Mouse (Mus musculus): ENCODE results near the gene Pdlim4. TPM values are rescaled to one million over a fixed set of nuclear protein-coding genes. Genes with fewer than 3 reads are reported as not detected.

Gene Pdlim4
- polyA plus RNA-seq, 1 experiment from 2014 or later, result 33.0 TPM

GRCm38 (mm10) chr11:54107239-54107638 is 38.4 kb upstream of the Pdlim4 start:
- peaks cover 3% of the 10 kb centered on the region for H3K27me3 ChIP-seq
- H3K9ac ChIP-seq, result no peak overlapping the region
- no peak overlapping the region for H3K4me3 ChIP-seq
- WGBS, result 41% methylated on average over 7 of the region's 7 CpGs
- no peak overlapping the region for H3K4me2 ChIP-seq
- H3K36me3 ChIP-seq, result no peaks in the 10 kb centered on the region
- ATAC-seq (ENCODE audit: low read depth), result no peak
- H3K4me1 ChIP-seq (replicated peaks), result peaks cover 37% of the 10 kb centered on the region
- peak overlapping the region; percentile 52; the same call in 1 of the 2 replicates for H3K27ac ChIP-seq (replicated peaks)
- no peaks in the 10 kb centered on the region for H3K9me3 ChIP-seq

- H3K27ac ChIP-seq (replicated peaks), result peak overlapping the region; percentile 52; the same call in 1 of the 2 replicates
- H3K4me3 ChIP-seq, result no peak overlapping the region
- 88% methylated on average over 3 of the region's 3 CpGs for WGBS
- no peaks in the 10 kb centered on the region for H3K9me3 ChIP-seq
- no peak overlapping the region for H3K9ac ChIP-seq
- H3K27me3 ChIP-seq, result peaks cover 9% of the 10 kb centered on the region
- H3K4me1 ChIP-seq (replicated peaks), result peaks cover 37% of the 10 kb centered on the region
- no peak overlapping the region for H3K4me2 ChIP-seq
- ATAC-seq (ENCODE audit: low read depth), result no peak
- no peaks in the 10 kb centered on the region for H3K36me3 ChIP-seq
These were observed 37.9 kb upstream of the Pdlim4 start for GRCm38 (mm10) chr11:54106676-54107075.

GRCm38 (mm10) chr11:54105011-54105410 is 36.2 kb upstream of the Pdlim4 start:
- Histone ChIP-seq H3K27me3 (peaks cover 16% of the 10 kb centered on the region), H3K4me1 (replicated peaks) (peaks cover 41% of the 10 kb centered on the region), H3K36me3 (no peaks in the 10 kb centered on the region), H3K27ac (replicated peaks) (no peak overlapping the region), H3K9me3 (no peaks in the 10 kb centered on the region), H3K9ac (no peak overlapping the region), H3K4me2 (no peak overlapping the region), H3K4me3 (no peak overlapping the region)
- 91% methylated on average over 6 of the region's 6 CpGs for WGBS
- ATAC-seq (ENCODE audit: low read depth), result no peak

GRCm38 (mm10) chr11:54102706-54103449 is 34.1 kb upstream of the Pdlim4 start:
- Histone ChIP-seq H3K9me3 (no peaks in the 10 kb centered on the region), H3K4me1 (replicated peaks) (peaks cover 41% of the 10 kb centered on the region), H3K4me2 (no peak overlapping the region), H3K9ac (no peak overlapping the region), H3K36me3 (no peaks in the 10 kb centered on the region), H3K27me3 (peaks cover 22% of the 10 kb centered on the region), H3K4me3 (no peak overlapping the region), H3K27ac (replicated peaks) (no peak overlapping the region)
- WGBS, result 77% methylated on average over 10 of the region's 10 CpGs
- no peak for ATAC-seq (ENCODE audit: low read depth)

- WGBS, result 70% methylated on average over 9 of the region's 9 CpGs
- H3K9ac ChIP-seq, result peak overlapping the region; percentile 82; the same call in 1 of the 2 replicates
- ATAC-seq (ENCODE audit: low read depth), result no peak
These were observed 32.9 kb upstream of the Pdlim4 start for GRCm38 (mm10) chr11:54101701-54102100.

GRCm38 (mm10) chr11:54100692-54101591 is 32.1 kb upstream of the Pdlim4 start:
- under 1% methylated on average over 73 of the region's 83 CpGs for WGBS
- H3K4me1 ChIP-seq (replicated peaks), result peaks cover 27% of the 10 kb centered on the region
- H3K27me3 ChIP-seq, result peaks cover 22% of the 10 kb centered on the region
- H3K36me3 ChIP-seq, result no peaks in the 10 kb centered on the region
- peak overlapping the region; percentile 82 for H3K9ac ChIP-seq
- ATAC-seq (ENCODE audit: low read depth), result peak; percentile 86
- no peaks in the 10 kb centered on the region for H3K9me3 ChIP-seq
- no peak overlapping the region for H3K27ac ChIP-seq (replicated peaks)
- H3K4me2 ChIP-seq, result peak overlapping the region; percentile 98
- peak overlapping the region; percentile 65 for H3K4me3 ChIP-seq

More at GRCm38 (mm10) chr11:54101701-54102100, 32.9 kb upstream of the Pdlim4 start:
- Histone ChIP-seq H3K4me1 (replicated peaks) (peaks cover 33% of the 10 kb centered on the region), H3K9me3 (no peaks in the 10 kb centered on the region), H3K4me2 (peak overlapping the region; percentile 98), H3K4me3 (peak overlapping the region; percentile 65), H3K36me3 (no peaks in the 10 kb centered on the region), H3K27ac (replicated peaks) (no peak overlapping the region), H3K27me3 (peaks cover 22% of the 10 kb centered on the region)

- Histone ChIP-seq H3K36me3 (no peaks in the 10 kb centered on the region), H3K9ac (peak within 1 kb of the TSS; percentile 82), H3K4me1 (replicated peaks) (peaks cover 27% of the 10 kb centered on the region), H3K4me3 (peak within 1 kb of the TSS; percentile 65), H3K27ac (replicated peaks) (no peak within 1 kb of the TSS), H3K27me3 (peaks cover 22% of the 10 kb centered on the region), H3K9me3 (no peaks in the 10 kb centered on the region), H3K4me2 (peak within 1 kb of the TSS; percentile 98)
- WGBS, result 51% methylated on average over 10 of the region's 10 CpGs
- no peak; the same call in 1 of the 2 replicates for ATAC-seq (ENCODE audit: low read depth)
These were observed 31.4 kb upstream of the Pdlim4 start, which contains the start of gene P4ha2 for GRCm38 (mm10) chr11:54100045-54100691. Gene P4ha2, plus strand, starts transcription at chr11:54100095.

GRCm38 (mm10) chr11:54093000-54093399 is 24.2 kb upstream of the Pdlim4 start:
- Histone ChIP-seq H3K4me2 (no peak overlapping the region), H3K4me1 (replicated peaks) (peaks cover 8% of the 10 kb centered on the region; the same call in 1 of the 2 replicates), H3K27ac (replicated peaks) (no peak overlapping the region), H3K4me3 (no peak overlapping the region), H3K9me3 (no peaks in the 10 kb centered on the region), H3K27me3 (no peaks in the 10 kb centered on the region), H3K36me3 (no peaks in the 10 kb centered on the region), H3K9ac (no peak overlapping the region)
- 6% methylated on average over 3 of the region's 3 CpGs for WGBS
- ATAC-seq (ENCODE audit: low read depth), result no peak

- Histone ChIP-seq H3K4me1 (replicated peaks) (peaks cover 8% of the 10 kb centered on the region; the same call in 1 of the 2 replicates), H3K27me3 (no peaks in the 10 kb centered on the region), H3K4me3 (no peak overlapping the region), H3K27ac (replicated peaks) (no peak overlapping the region), H3K9ac (no peak overlapping the region), H3K9me3 (no peaks in the 10 kb centered on the region), H3K4me2 (no peak overlapping the region), H3K36me3 (no peaks in the 10 kb centered on the region)
- WGBS, result 65% methylated on average over 7 of the region's 7 CpGs
- no peak for ATAC-seq (ENCODE audit: low read depth)
These were observed 23.4 kb upstream of the Pdlim4 start for GRCm38 (mm10) chr11:54092188-54092587.

- no peak for ATAC-seq (ENCODE audit: low read depth)
- Histone ChIP-seq H3K4me2 (no peak overlapping the region), H3K27me3 (no peaks in the 10 kb centered on the region), H3K4me3 (no peak overlapping the region), H3K9me3 (no peaks in the 10 kb centered on the region), H3K9ac (no peak overlapping the region), H3K4me1 (replicated peaks) (peaks cover 8% of the 10 kb centered on the region; the same call in 1 of the 2 replicates), H3K36me3 (no peaks in the 10 kb centered on the region), H3K27ac (replicated peaks) (no peak overlapping the region)
- 52% methylated on average over 8 of the region's 8 CpGs for WGBS
These were observed 22.9 kb upstream of the Pdlim4 start for GRCm38 (mm10) chr11:54091726-54092125.

GRCm38 (mm10) chr11:54090091-54090879 is 21.5 kb upstream of the Pdlim4 start:
- no peak overlapping the region for H3K4me2 ChIP-seq
- no peaks in the 10 kb centered on the region for H3K27me3 ChIP-seq
- no peak overlapping the region for H3K9ac ChIP-seq
- no peak for ATAC-seq (ENCODE audit: low read depth)
- H3K36me3 ChIP-seq, result no peaks in the 10 kb centered on the region
- H3K9me3 ChIP-seq, result no peaks in the 10 kb centered on the region
- H3K4me3 ChIP-seq, result no peak overlapping the region
- 83% methylated on average over 1 of the region's 1 CpGs for WGBS
- H3K4me1 ChIP-seq (replicated peaks), result peaks cover 8% of the 10 kb centered on the region; the same call in 1 of the 2 replicates
- no peak overlapping the region for H3K27ac ChIP-seq (replicated peaks)

Data from neural tube, embryonic 13.5 days (tissue).